Mouse (Mus musculus) embryo, embryonic 11.5 days (tissue): Measurements from ENCODE around the gene Gm9972.

Source experiments
- DNase-seq: peaks from one replicate; pipeline ENCODE4 v3.0.0-alpha.2; 2012; ENCODE audit warnings: low read depth, low spot score

Gm9972 gene

GRCm38 (mm10) chr11:43035446-43035845 is at the start of gene Gm9972:
TSS of gene Gm9972 (plus strand) at chr11:43035746.
- no peak for DNase-seq

- DNase-seq, result peak; percentile 1
These were observed 36.4 kb upstream of the Gm9972 start for GRCm38 (mm10) chr11:42999188-42999587.

GRCm38 (mm10) chr11:43011941-43012340 is 23.6 kb upstream of the Gm9972 start:
- no peak for DNase-seq

- DNase-seq, result no peak
These were observed 22.6 kb upstream of the Gm9972 start for GRCm38 (mm10) chr11:43012980-43013379.

GRCm38 (mm10) chr11:43023109-43023688 is 12.3 kb upstream of the Gm9972 start:
- no peak for DNase-seq

GRCm38 (mm10) chr11:43029813-43030212 is 5.7 kb upstream of the Gm9972 start:
- DNase-seq, result no peak

GRCm38 (mm10) chr11:43032141-43032540 is 3.4 kb upstream of the Gm9972 start:
- no peak for DNase-seq

GRCm38 (mm10) chr11:43045871-43046548 is 10.5 kb downstream of the Gm9972 start:
- DNase-seq, result no peak

- no peak for DNase-seq
These were observed 13.8 kb downstream of the Gm9972 start for GRCm38 (mm10) chr11:43049363-43049762.

- DNase-seq, result no peak
These were observed 19.4 kb downstream of the Gm9972 start for GRCm38 (mm10) chr11:43054972-43055371.

GRCm38 (mm10) chr11:43059437-43059970 is 24.0 kb downstream of the Gm9972 start:
- no peak for DNase-seq

- no peak for DNase-seq
These were observed 26.7 kb downstream of the Gm9972 start for GRCm38 (mm10) chr11:43062286-43062685.

GRCm38 (mm10) chr11:43086309-43087050 is 50.9 kb downstream of the Gm9972 start:
- DNase-seq, result no peak
